Mouse (Mus musculus) hindbrain, embryonic 10.5 days (tissue): ENCODE measurements at regions not wholly inside any gene's neighbourhood (a gene's known extent, or its start where the extent isn't known, plus 50 kb on each side); places are given as distances from the start of the nearest gene placed in this dataset.
A peak's percentile ranks its signal among the peaks of the same experiment; 100 is the strongest.

Experiments used
- DNase-seq: peaks from one replicate; pipeline ENCODE4 v3.0.0-alpha.2; 2017; ENCODE audit warnings: low spot score
- H3K27ac ChIP-seq: fragments of 300-500 bp; sonication (generic); 2 replicates; pipeline ENCODE4 v1.5.1; 2016; ENCODE audit warnings: mild to moderate bottlenecking, moderate library complexity
- H3K27me3 ChIP-seq: fragments of 300-500 bp; sonication (generic); 2 replicates; pipeline ENCODE4 v1.6.1; 2016; ENCODE audit warnings: mild to moderate bottlenecking; ENCODE audit not compliant: poor library complexity, insufficient read depth, severe bottlenecking
- H3K36me3 ChIP-seq: fragments of 300-500 bp; sonication (generic); 2 replicates; pipeline ENCODE4 v1.6.1; 2016; ENCODE audit warnings: mild to moderate bottlenecking, moderate library complexity
- H3K4me1 ChIP-seq: fragments of 300-500 bp; sonication (generic); replicated peaks from 2 replicates; pipeline ENCODE4 v1.6.1; 2016; ENCODE audit warnings: mild to moderate bottlenecking
- H3K4me3 ChIP-seq: fragments of 300-500 bp; sonication (generic); 2 replicates; pipeline ENCODE4 v1.5.1; 2016; ENCODE audit warnings: mild to moderate bottlenecking, moderate library complexity
- H3K9me3 ChIP-seq: fragments of 300-500 bp; sonication (generic); 2 replicates; pipeline ENCODE4 v1.6.1; 2016; ENCODE audit warnings: mild to moderate bottlenecking, moderate library complexity
- WGBS: fragments of 180-500 bp; shearing (Covaris S2); methylation state at CpG from one replicate; pipeline ENCODE4 v1.1.7; 2016; 5-methylcytosine and 5-hydroxymethylcytosine counted together

DNA sequence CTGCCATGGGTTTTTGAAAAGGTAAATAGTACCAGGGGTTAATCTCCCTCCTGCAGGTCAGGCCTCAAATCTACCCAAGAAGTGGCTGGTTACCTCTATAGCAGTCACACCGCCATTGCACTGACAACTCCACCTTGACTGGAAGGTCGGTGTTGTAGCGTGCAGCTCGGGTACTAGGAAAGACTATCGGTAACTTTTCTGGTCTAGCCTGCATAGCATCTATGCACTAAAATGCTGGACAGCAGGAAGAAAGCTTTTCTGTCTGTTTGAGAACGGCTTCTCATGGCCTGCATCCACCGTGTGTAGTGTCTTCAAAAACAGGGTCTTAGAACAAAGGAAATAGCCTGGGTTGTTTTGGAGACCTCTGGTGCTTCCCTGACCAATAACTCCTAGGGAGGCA is 88.8 kb downstream of the Bms1 start:
- Histone ChIP-seq H3K27ac (no peak overlapping the region), H3K4me1 (no peaks in the 10 kb centered on the region), H3K27me3 (no peaks in the 10 kb centered on the region), H3K9me3 (no peaks in the 10 kb centered on the region), H3K36me3 (no peaks in the 10 kb centered on the region), H3K4me3 (no peak overlapping the region)
- no peak for DNase-seq
- 92% methylated on average over 7 of the region's 7 CpGs for WGBS

- H3K27ac ChIP-seq: no peak overlapping the region
- 70% methylated on average over 6 of the region's 6 CpGs for WGBS
- no peak overlapping the region for H3K4me3 ChIP-seq
- no peaks in the 10 kb centered on the region for H3K9me3 ChIP-seq
- H3K36me3 ChIP-seq: no peaks in the 10 kb centered on the region
- DNase-seq: no peak
- H3K27me3 ChIP-seq: no peaks in the 10 kb centered on the region
- peaks cover 5% of the 10 kb centered on the region for H3K4me1 ChIP-seq
Measured at GRCm38 (mm10) chr6:118327458-118327857, 91.8 kb downstream of the Bms1 start.

- DNase-seq: no peak
- 97% methylated on average over 1 of the region's 1 CpGs for WGBS
Measured at GRCm38 (mm10) chr6:118325681-118326080, 93.6 kb downstream of the Bms1 start.

GRCm38 (mm10) chr6:118324559-118324958 is 94.7 kb downstream of the Bms1 start:
- 86% methylated on average over 4 of the region's 4 CpGs for WGBS
- Histone ChIP-seq H3K9me3 (no peaks in the 10 kb centered on the region), H3K27ac (no peak overlapping the region), H3K36me3 (no peaks in the 10 kb centered on the region), H3K4me1 (peaks cover 5% of the 10 kb centered on the region), H3K27me3 (no peaks in the 10 kb centered on the region), H3K4me3 (no peak overlapping the region)
- DNase-seq: no peak

More at GRCm38 (mm10) chr6:118325681-118326080, 93.6 kb downstream of the Bms1 start:
- Histone ChIP-seq H3K36me3 (no peaks in the 10 kb centered on the region), H3K9me3 (no peaks in the 10 kb centered on the region), H3K4me3 (no peak overlapping the region), H3K27me3 (no peaks in the 10 kb centered on the region), H3K27ac (no peak overlapping the region), H3K4me1 (peaks cover 5% of the 10 kb centered on the region)

GRCm38 (mm10) chr6:118323052-118323451 is 96.2 kb downstream of the Bms1 start:
- 0 out of 2 replicates have a peak overlapping the region, but pooled peaks have one; percentile 2 for H3K27ac ChIP-seq
- 80% methylated on average over 6 of the region's 6 CpGs for WGBS
- no peaks in the 10 kb centered on the region for H3K27me3 ChIP-seq
- H3K4me3 ChIP-seq: no peak overlapping the region
- H3K36me3 ChIP-seq: no peaks in the 10 kb centered on the region
- DNase-seq: no peak
- H3K9me3 ChIP-seq: no peaks in the 10 kb centered on the region
- peaks cover 5% of the 10 kb centered on the region for H3K4me1 ChIP-seq

DNA sequence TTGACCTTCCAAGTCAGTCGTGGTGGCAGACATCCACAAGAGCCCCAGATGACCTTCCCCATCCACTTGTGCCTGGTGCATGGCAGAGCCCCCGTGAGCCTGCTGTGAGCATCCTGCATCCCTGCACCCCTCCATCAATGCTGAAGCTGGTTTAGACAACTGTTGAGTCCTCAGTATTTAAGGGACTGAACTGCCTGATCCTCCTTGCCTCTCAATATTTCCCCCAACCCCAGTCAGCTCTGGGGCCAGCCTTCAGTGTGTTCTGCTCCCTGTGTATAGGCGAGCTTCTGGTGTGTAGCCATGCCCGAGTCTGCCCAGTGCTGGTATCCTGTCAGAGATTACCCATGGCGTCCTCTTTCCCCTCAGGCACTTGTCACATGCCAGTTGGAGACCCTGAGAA is 96.6 kb downstream of the Bms1 start:
- Histone ChIP-seq H3K27me3 (no peaks in the 10 kb centered on the region), H3K9me3 (no peaks in the 10 kb centered on the region), H3K4me1 (peaks cover 5% of the 10 kb centered on the region), H3K4me3 (no peak overlapping the region), H3K36me3 (no peaks in the 10 kb centered on the region), H3K27ac (no peak overlapping the region)
- no peak for DNase-seq
- WGBS: 74% methylated on average over 5 of the region's 5 CpGs

GRCm38 (mm10) chr6:118322061-118322460 is 97.2 kb downstream of the Bms1 start:
- no peak overlapping the region for H3K27ac ChIP-seq
- H3K4me3 ChIP-seq: no peak overlapping the region
- no peaks in the 10 kb centered on the region for H3K36me3 ChIP-seq
- H3K27me3 ChIP-seq: no peaks in the 10 kb centered on the region
- 85% methylated on average over 6 of the region's 6 CpGs for WGBS
- no peaks in the 10 kb centered on the region for H3K9me3 ChIP-seq
- DNase-seq: no peak
- H3K4me1 ChIP-seq: peaks cover 5% of the 10 kb centered on the region

DNA sequence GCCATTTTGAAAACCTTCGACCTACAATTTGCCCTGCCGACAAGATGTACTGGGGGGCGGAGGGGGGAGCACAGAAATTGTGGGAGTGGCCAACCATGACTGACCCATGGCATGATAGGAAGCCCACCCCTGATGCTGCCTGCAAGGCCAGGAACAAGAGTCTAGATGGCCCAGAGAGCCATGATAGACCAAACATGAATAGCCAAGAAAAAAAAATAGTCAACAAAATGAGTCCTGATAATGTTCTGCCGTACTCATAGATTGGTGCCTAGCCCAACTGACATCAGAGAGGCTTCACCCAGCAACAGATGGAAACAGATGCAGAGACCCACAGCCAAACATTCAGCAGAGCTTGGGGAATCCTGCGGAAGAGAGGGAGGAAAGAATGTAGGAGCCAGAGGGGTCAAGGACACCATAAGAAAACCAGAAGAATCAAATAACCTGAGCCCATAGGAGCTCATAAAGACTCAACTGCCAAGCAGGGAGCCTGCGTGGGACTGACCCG is 99.2 kb downstream of the Bms1 start:
- no peaks in the 10 kb centered on the region for H3K36me3 ChIP-seq
- no peak for DNase-seq
- peaks cover 6% of the 10 kb centered on the region; the same call in 1 of the 2 replicates for H3K27me3 ChIP-seq
- no peaks in the 10 kb centered on the region for H3K9me3 ChIP-seq
- H3K27ac ChIP-seq: no peak overlapping the region
- WGBS: 93% methylated on average over 7 of the region's 7 CpGs
- H3K4me3 ChIP-seq: no peak overlapping the region
- H3K4me1 ChIP-seq: peaks cover 13% of the 10 kb centered on the region

- peaks cover 6% of the 10 kb centered on the region; the same call in 1 of the 2 replicates for H3K27me3 ChIP-seq
- H3K4me3 ChIP-seq: no peak overlapping the region
- WGBS: 88% methylated on average over 6 of the region's 6 CpGs
- H3K4me1 ChIP-seq: peaks cover 15% of the 10 kb centered on the region
- H3K27ac ChIP-seq: no peak overlapping the region
- no peaks in the 10 kb centered on the region for H3K36me3 ChIP-seq
- no peaks in the 10 kb centered on the region for H3K9me3 ChIP-seq
- DNase-seq: no peak
Measured at GRCm38 (mm10) chr6:118315881-118316280, 103.4 kb downstream of the Bms1 start.

DNA sequence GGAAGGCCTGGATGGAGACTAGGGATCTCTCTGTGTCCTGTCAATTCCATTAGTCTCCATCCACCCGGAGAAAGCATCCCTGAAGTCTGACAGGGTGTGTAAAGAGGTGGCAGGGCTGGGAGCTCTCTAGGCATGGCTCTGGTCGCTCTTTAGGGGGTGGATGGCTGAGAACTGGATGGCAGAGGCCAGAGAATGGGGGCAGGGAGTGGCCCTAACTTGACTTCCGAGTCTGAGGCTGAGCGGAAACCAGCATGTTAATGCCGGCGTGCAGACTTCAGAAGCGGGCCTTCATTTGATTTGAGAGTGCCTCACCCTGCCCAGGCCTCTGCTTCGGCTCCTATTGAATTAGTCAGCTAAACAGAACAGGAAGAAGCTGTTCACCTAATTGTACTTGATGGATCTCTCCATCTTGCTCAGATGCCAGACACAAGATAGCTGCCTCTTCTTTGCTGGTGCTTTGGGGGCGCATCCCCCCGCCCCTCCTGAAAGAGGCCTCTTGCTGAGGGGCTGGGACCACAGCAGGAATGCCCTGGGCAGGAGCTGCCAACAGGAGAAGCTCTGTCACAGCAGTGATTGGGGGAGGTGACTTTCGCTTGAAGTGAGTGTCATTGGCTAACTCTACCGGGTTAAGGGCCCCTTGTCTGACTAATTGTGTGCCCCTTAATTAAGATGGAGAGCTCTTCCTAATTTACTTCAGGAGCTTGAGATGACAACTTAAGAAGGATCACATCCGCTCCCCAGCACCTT is 104.2 kb downstream of the Bms1 start:
- no peak overlapping the region for H3K4me3 ChIP-seq
- no peak for DNase-seq
- H3K4me1 ChIP-seq: peaks cover 15% of the 10 kb centered on the region
- H3K9me3 ChIP-seq: no peaks in the 10 kb centered on the region
- H3K27ac ChIP-seq: peak overlapping the region; percentile 35; the same call in 1 of the 2 replicates
- H3K36me3 ChIP-seq: no peaks in the 10 kb centered on the region
- H3K27me3 ChIP-seq: peaks cover 6% of the 10 kb centered on the region; the same call in 1 of the 2 replicates
- WGBS: 37% methylated on average over 13 of the region's 13 CpGs

DNA sequence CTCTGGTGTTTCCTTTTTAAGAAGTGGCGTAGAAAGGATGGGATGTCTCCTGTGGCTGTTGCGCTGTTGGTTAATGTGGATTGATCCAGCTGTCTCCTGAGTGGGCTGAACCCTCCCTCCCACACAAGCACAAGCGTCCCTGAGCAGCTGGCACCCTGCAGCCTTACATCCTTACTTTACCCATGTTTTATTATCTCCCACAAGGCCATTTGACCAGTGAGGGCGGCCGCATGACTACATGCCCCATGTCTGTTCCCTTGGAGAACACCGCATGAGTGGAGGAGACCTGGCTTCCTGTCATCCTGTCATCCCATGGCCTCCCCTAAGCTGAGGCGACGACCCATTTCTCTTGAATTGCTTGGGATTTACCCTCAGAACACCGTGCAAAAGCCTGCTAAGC is 108.2 kb downstream of the Bms1 start:
- 82% methylated on average over 9 of the region's 9 CpGs for WGBS
- H3K4me1 ChIP-seq: peaks cover 31% of the 10 kb centered on the region
- H3K27me3 ChIP-seq: peaks cover 6% of the 10 kb centered on the region; the same call in 1 of the 2 replicates
- no peaks in the 10 kb centered on the region for H3K36me3 ChIP-seq
- DNase-seq: no peak
- no peaks in the 10 kb centered on the region for H3K9me3 ChIP-seq
- H3K27ac ChIP-seq: no peak overlapping the region
- no peak overlapping the region for H3K4me3 ChIP-seq

- no peak overlapping the region for H3K4me3 ChIP-seq
- WGBS: 78% methylated on average over 2 of the region's 2 CpGs
- no peaks in the 10 kb centered on the region for H3K9me3 ChIP-seq
- H3K4me1 ChIP-seq: peaks cover 21% of the 10 kb centered on the region
- H3K27me3 ChIP-seq: no peaks in the 10 kb centered on the region
- no peaks in the 10 kb centered on the region for H3K36me3 ChIP-seq
- no peak overlapping the region for H3K27ac ChIP-seq
- no peak for DNase-seq
Measured at GRCm38 (mm10) chr6:118309923-118310322, 109.4 kb downstream of the Bms1 start.

- Histone ChIP-seq H3K27me3 (no peaks in the 10 kb centered on the region), H3K4me1 (peaks cover 16% of the 10 kb centered on the region), H3K9me3 (no peaks in the 10 kb centered on the region), H3K4me3 (no peak overlapping the region), H3K36me3 (no peaks in the 10 kb centered on the region), H3K27ac (no peak overlapping the region)
- no peak for DNase-seq
- WGBS: 82% methylated on average over 3 of the region's 3 CpGs
Measured at GRCm38 (mm10) chr6:118308586-118308985, 110.7 kb downstream of the Bms1 start.
